8 mouse cellular contexts compared by ENCODE assay signal in the genomic region with DNA sequence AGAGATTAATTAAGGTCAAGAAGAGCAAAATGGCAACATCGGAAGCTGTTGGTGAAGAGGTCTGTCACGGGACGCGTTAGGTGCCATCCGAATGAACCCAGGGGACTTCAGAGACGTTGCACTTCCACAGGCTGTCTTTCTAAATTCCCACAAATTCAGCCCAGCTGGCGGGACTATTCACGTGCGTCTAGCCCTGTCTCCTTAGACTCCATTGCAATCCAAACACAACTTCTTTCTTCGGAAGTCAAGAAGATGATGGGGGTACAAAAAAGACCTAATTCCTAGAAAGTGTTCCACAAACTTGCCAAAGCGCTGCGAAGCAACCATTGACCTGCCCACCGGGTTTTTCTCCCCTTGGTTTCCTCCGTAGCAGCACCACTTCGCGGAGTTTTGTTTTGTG. TPM values are rescaled to one million over a fixed set of nuclear protein-coding genes. Genes with fewer than 3 reads are reported as not detected.
DNase-seq lines count a peak whose midpoint lies in the region; ATAC-seq and TF ChIP-seq lines count a peak whose summit lies in the region.

No protein-coding gene starts in this region.

- H3K27me3 ChIP-seq in heart, embryonic 15.5 days, result peaks cover 19% of the 10 kb centered on the region; the same call in 1 of the 2 replicates
- H3K27me3 ChIP-seq in hindbrain, embryonic 16.5 days (replicated peaks; ENCODE audit: control insufficient read depth, insufficient read depth, low read length), result no peaks in the 10 kb centered on the region
- H3K27me3 ChIP-seq in midbrain, embryonic 11.5 days (ENCODE audit: control insufficient read depth, insufficient read depth, low read length), result peaks cover 4% of the 10 kb centered on the region; the same call in 1 of the 2 replicates

- no peak for TF ChIP-seq POLR2A in cortical plate, adult 2 months (IDR thresholded peaks at IDR 0.05; ENCODE audit: extremely low read depth, insufficient read depth, low read length)

- peak overlapping the region; percentile 44 for H3K9ac ChIP-seq in heart, embryonic 15.5 days
- H3K9ac ChIP-seq in hindbrain, embryonic 16.5 days (ENCODE audit: low read depth, low read length), result peak overlapping the region; percentile 67
- peak overlapping the region; percentile 66 for H3K9ac ChIP-seq in midbrain, embryonic 11.5 days (ENCODE audit: low read length)

- no peak for DNase-seq in heart, postnatal 4 days
- peak; percentile 94 for DNase-seq in midbrain, embryonic 11.5 days (ENCODE audit: low spot score, missing footprints)
- DNase-seq in gastrocnemius, postnatal 4 days (ENCODE audit: low spot score in 2 of 2), result no peak
- DNase-seq in layer of hippocampus, adult 9-11 months, result no peak
- no peak for DNase-seq in thymus, adult 18-20 months

- H3K4me2 ChIP-seq in heart, embryonic 15.5 days, result peak overlapping the region; percentile 97
- H3K4me2 ChIP-seq in hindbrain, embryonic 16.5 days (ENCODE audit: low read length), result peak overlapping the region; percentile 77
- H3K4me2 ChIP-seq in midbrain, embryonic 11.5 days, result peak overlapping the region; percentile 83

- TF ChIP-seq CTCF in cortical plate, adult 2 months (IDR thresholded peaks at IDR 0.05; ENCODE audit: extremely low read depth, insufficient read depth, low read length), result no peak

- H3K36me3 ChIP-seq in heart, embryonic 15.5 days, result no peaks in the 10 kb centered on the region
- H3K36me3 ChIP-seq in hindbrain, embryonic 16.5 days (ENCODE audit: control insufficient read depth, insufficient read depth, low read length), result no peaks in the 10 kb centered on the region
- H3K36me3 ChIP-seq in midbrain, embryonic 11.5 days (ENCODE audit: control insufficient read depth, insufficient read depth, low read length), result no peaks in the 10 kb centered on the region

- ATAC-seq in heart, embryonic 15.5 days (replicated peaks; ENCODE audit: insufficient number of reproducible peaks, insufficient read depth, low FRiP score, low read depth), result no peak
- ATAC-seq in hindbrain, embryonic 16.5 days, result no peak
- no peak; the same call in 1 of the 2 replicates for ATAC-seq in midbrain, embryonic 11.5 days (ENCODE audit: low FRiP score)

- H3K27ac ChIP-seq in heart, embryonic 15.5 days, result peak overlapping the region; percentile 47
- peak overlapping the region; percentile 0; the same call in 1 of the 2 replicates for H3K27ac ChIP-seq in cortical plate, adult 2 months (ENCODE audit: insufficient read depth, low read length)
- peak overlapping the region; percentile 81 for H3K27ac ChIP-seq in hindbrain, embryonic 16.5 days (ENCODE audit: low read depth, low read length)
- H3K27ac ChIP-seq in midbrain, embryonic 11.5 days (ENCODE audit: low read depth, low read length), result peak overlapping the region; percentile 25; the same call in 1 of the 2 replicates

- peaks cover 19% of the 10 kb centered on the region for H3K4me1 ChIP-seq in heart, embryonic 15.5 days (replicated peaks)
- H3K4me1 ChIP-seq in cortical plate, adult 2 months (ENCODE audit: control insufficient read depth, insufficient read depth, low read length), result no peaks in the 10 kb centered on the region
- no peaks in the 10 kb centered on the region for H3K4me1 ChIP-seq in hindbrain, embryonic 16.5 days (ENCODE audit: control insufficient read depth, insufficient read depth, low read depth, low read length)
- peaks cover 2% of the 10 kb centered on the region; the same call in 1 of the 2 replicates for H3K4me1 ChIP-seq in midbrain, embryonic 11.5 days (ENCODE audit: control insufficient read depth, insufficient read depth, low read length)

- under 1% methylated on average over 16 of the region's 16 CpGs for WGBS in heart, embryonic 15.5 days
- under 1% methylated on average over 16 of the region's 16 CpGs for WGBS in hindbrain, embryonic 16.5 days
- WGBS in midbrain, embryonic 11.5 days, result under 1% methylated on average over 16 of the region's 16 CpGs

- H3K4me3 ChIP-seq in heart, embryonic 15.5 days, result peak overlapping the region; percentile 69
- peak overlapping the region; percentile 61 for H3K4me3 ChIP-seq in cortical plate, adult 2 months (ENCODE audit: insufficient read depth, low read length)
- H3K4me3 ChIP-seq in hindbrain, embryonic 16.5 days (ENCODE audit: low read length), result peak overlapping the region; percentile 51
- H3K4me3 ChIP-seq in midbrain, embryonic 11.5 days (ENCODE audit: low read depth, low read length), result peak overlapping the region; percentile 63

- no peaks in the 10 kb centered on the region for H3K9me3 ChIP-seq in heart, embryonic 15.5 days (replicated peaks)
- H3K9me3 ChIP-seq in hindbrain, embryonic 16.5 days (ENCODE audit: control insufficient read depth, low read length), result no peaks in the 10 kb centered on the region
- no peaks in the 10 kb centered on the region for H3K9me3 ChIP-seq in midbrain, embryonic 11.5 days (ENCODE audit: control insufficient read depth, low read length)

RNA-seq across cellular contexts. Expression of a gene that starts 0.6 kb away (rescaled TPM):
- polyA plus RNA-seq in heart, embryonic 15.5 days (2015; fragmentation: Nextera tagmentation; extraction: Ambion mirVana), result 7.1 and 9.1 TPM in 2 replicates
- 1 to 10 TPM; 4.1 to 4.7 TPM for total RNA-seq in heart, postnatal 4 days (2021)
- 49.2 and 54.2 TPM in 2 replicates for polyA plus RNA-seq in cortical plate, adult 2 months (2012; rRNA removed)
- polyA plus RNA-seq in hindbrain, embryonic 16.5 days (2015; fragmentation: Nextera tagmentation; extraction: Ambion mirVana), result 67.5 and 77.5 TPM in 2 replicates
- polyA plus RNA-seq in midbrain, embryonic 11.5 days (2014; fragmentation: Nextera tagmentation; extraction: Ambion mirVana), result 19.8 and 25.5 TPM in 2 replicates
- 10 to 100 TPM; 15.6 to 15.7 TPM for total RNA-seq in gastrocnemius, postnatal 4 days (2021)

Comparison
In these comparisons a context has a peak if more than half of its experiments do, and no peak if none do; other contexts are left out.
1. H3K27ac ChIP-seq: peak in every context shown above with its lines; median percentile 81 in hindbrain, embryonic 16.5 days; 47 in heart, embryonic 15.5 days; 25 in midbrain, embryonic 11.5 days; 0 in cortical plate, adult 2 months.